Mouse (Mus musculus) MEL (cell line): Measurements from ENCODE around the gene Tsg101. TPM values are rescaled to one million over a fixed set of nuclear protein-coding genes. Genes with fewer than 3 reads are reported as not detected.

Source experiments
- DNase-seq: peaks from one replicate; pipeline ENCODE4 v3.0.0; 2011; ENCODE audit warnings: low read depth, low spot score
- H3K27ac ChIP-seq: 2 replicates; pipeline ENCODE4 v1.5.1; 2012; ENCODE audit warnings: low read depth, mild to moderate bottlenecking, control low read depth, low read length, moderate library complexity; ENCODE audit not compliant: control insufficient read depth
- H3K27me3 ChIP-seq, 2 experiments: fragments of 150-350 bp in 1 of 2; sonication (generic) in 1 of 2; 2 replicates each; pipeline ENCODE4 v1.6.1; 2012; ENCODE audit warnings: low read length in 2 of 2, mild to moderate bottlenecking in 2 of 2, improper control_type of control experiment in 1 of 2, moderate library complexity in 1 of 2; ENCODE audit not compliant: insufficient read depth in 2 of 2, control insufficient read depth in 1 of 2
- H3K36me3 ChIP-seq, 2 experiments: 2 replicates each; pipeline ENCODE4 v1.6.1; 2012 to 2014; ENCODE audit warnings: low read length in 2 of 2, improper control_type of control experiment in 1 of 2, inconsistent platforms in 1 of 2, mild to moderate bottlenecking in 1 of 2; ENCODE audit not compliant: insufficient read depth in 2 of 2, control insufficient read depth in 1 of 2
- H3K4me1 ChIP-seq, 2 experiments: fragments of 150-350 bp in 1 of 2; sonication (generic) in 1 of 2; 2 replicates each; pipeline ENCODE4 v1.6.1; 2012; ENCODE audit warnings: low read length in 2 of 2, improper control_type of control experiment in 1 of 2, mild to moderate bottlenecking in 1 of 2; ENCODE audit not compliant: insufficient read depth in 2 of 2, control insufficient read depth in 1 of 2
- H3K4me3 ChIP-seq, 2 experiments: fragments of 150-350 bp in 1 of 2; sonication (generic) in 1 of 2; 2 replicates each; pipeline ENCODE4 v1.5.1; 2012; ENCODE audit warnings: low read depth in 2 of 2, low read length in 2 of 2, mild to moderate bottlenecking in 2 of 2, moderate library complexity in 2 of 2, control low read depth in 1 of 2, improper control_type of control experiment in 1 of 2; ENCODE audit not compliant: control insufficient read depth in 1 of 2, insufficient read depth in 1 of 2
- H3K79me2 ChIP-seq: 2 replicates; pipeline ENCODE4 v1.6.1; 2012; ENCODE audit warnings: mild to moderate bottlenecking, low read length, moderate library complexity; ENCODE audit not compliant: control insufficient read depth, poor library complexity, insufficient read depth
- H3K9ac ChIP-seq: 2 replicates; pipeline ENCODE4 v1.6.1; 2012; ENCODE audit warnings: low read depth, mild to moderate bottlenecking, control low read depth, low read length, moderate library complexity; ENCODE audit not compliant: control insufficient read depth, poor library complexity, severe bottlenecking
- H3K9me3 ChIP-seq: fragments of 150-350 bp; sonication (generic); replicated peaks from 2 replicates; pipeline ENCODE4 v1.6.1; 2012; ENCODE audit warnings: mild to moderate bottlenecking, low read length, improper control_type of control experiment, moderate library complexity; ENCODE audit not compliant: insufficient read depth
- BHLHE40 ChIP-seq: IDR thresholded peaks from 2 replicates; pipeline ENCODE4 v1.6.1; 2012; ENCODE audit warnings: low read depth, mild to moderate bottlenecking, inconsistent platforms, low read length, improper control_type of control experiment, borderline replicate concordance
- CHD1 ChIP-seq: IDR thresholded peaks from 2 replicates; pipeline ENCODE4 v1.6.1; 2012; ENCODE audit warnings: low read depth, mild to moderate bottlenecking, inconsistent platforms, low read length, improper control_type of control experiment
- CHD2 ChIP-seq: IDR thresholded peaks from 2 replicates; pipeline ENCODE4 v1.6.1; 2011; ENCODE audit warnings: low read length, improper control_type of control experiment
- CTCF ChIP-seq, 3 experiments: IDR thresholded peaks in 2 of 3; conservative IDR thresholded peaks in 1 of 3; 2 replicates each; pipeline ENCODE4 v1.5.1; 2011 to 2012; ENCODE audit warnings: low read length in 3 of 3, low read depth in 2 of 3, mild to moderate bottlenecking in 2 of 3, improper control_type of control experiment in 1 of 3, inconsistent platforms in 1 of 3, mixed read lengths in 1 of 3, moderate library complexity in 1 of 3; ENCODE audit not compliant: control insufficient read depth in 1 of 3, insufficient read depth in 1 of 3, poor library complexity in 1 of 3, severe bottlenecking in 1 of 3
- ELF1 ChIP-seq: IDR thresholded peaks from 2 replicates; pipeline ENCODE4 v1.6.1; 2014; ENCODE audit warnings: low read depth, mild to moderate bottlenecking, inconsistent platforms, low read length, improper control_type of control experiment, moderate library complexity
- ETS1 ChIP-seq: IDR thresholded peaks from 2 replicates; pipeline ENCODE4 v1.6.1; 2012; ENCODE audit warnings: low read depth, mild to moderate bottlenecking, inconsistent platforms, low read length, improper control_type of control experiment, moderate library complexity
- GABPA ChIP-seq: IDR thresholded peaks from 2 replicates; pipeline ENCODE4 v1.6.1; 2012; ENCODE audit warnings: low read depth, mild to moderate bottlenecking, inconsistent platforms, low read length, improper control_type of control experiment, moderate library complexity
- GATA1 ChIP-seq: IDR thresholded peaks from 2 replicates; pipeline ENCODE4 v1.6.1; 2011; ENCODE audit warnings: low read depth, low read length, improper control_type of control experiment
- HCFC1 ChIP-seq: IDR thresholded peaks from 2 replicates; pipeline ENCODE4 v1.6.1; 2012; ENCODE audit warnings: low read depth, mild to moderate bottlenecking, inconsistent platforms, low read length, improper control_type of control experiment, moderate library complexity
- MAX ChIP-seq: IDR thresholded peaks from 2 replicates; pipeline ENCODE4 v1.6.1; 2011; ENCODE audit warnings: low read length, improper control_type of control experiment
- MAZ ChIP-seq: IDR thresholded peaks from 2 replicates; pipeline ENCODE4 v1.6.1; 2012; ENCODE audit warnings: low read depth, mild to moderate bottlenecking, inconsistent platforms, low read length, improper control_type of control experiment
- MXI1 ChIP-seq: IDR thresholded peaks from 2 replicates; pipeline ENCODE4 v1.6.1; 2011; ENCODE audit warnings: mild to moderate bottlenecking, low read depth, low read length, improper control_type of control experiment
- MYC ChIP-seq: IDR thresholded peaks from 2 replicates; pipeline ENCODE4 v1.6.1; 2011; ENCODE audit warnings: low read depth, mild to moderate bottlenecking, low read length, improper control_type of control experiment, moderate library complexity
- NELFE ChIP-seq: IDR thresholded peaks from 2 replicates; pipeline ENCODE4 v1.6.1; 2011; ENCODE audit warnings: low read depth, low read length, improper control_type of control experiment
- POLR2A ChIP-seq, 2 experiments: IDR thresholded peaks; 2 replicates each; pipeline ENCODE4 v1.6.1; 2011 to 2012; ENCODE audit warnings: low read length in 2 of 2, mild to moderate bottlenecking in 2 of 2, control low read depth in 1 of 2, improper control_type of control experiment in 1 of 2, low read depth in 1 of 2, moderate library complexity in 1 of 2; ENCODE audit not compliant: control insufficient read depth in 1 of 2, insufficient read depth in 1 of 2, poor library complexity in 1 of 2
- POLR2AphosphoS2 ChIP-seq: IDR thresholded peaks from 2 replicates; pipeline ENCODE4 v1.6.1; 2011; ENCODE audit warnings: low read length, improper control_type of control experiment
- RCOR1 ChIP-seq: IDR thresholded peaks from 2 replicates; pipeline ENCODE4 v1.6.1; 2012; ENCODE audit warnings: low read depth, mild to moderate bottlenecking, inconsistent platforms, low read length, improper control_type of control experiment
- SIN3A ChIP-seq: IDR thresholded peaks from 2 replicates; pipeline ENCODE4 v1.6.1; 2012; ENCODE audit warnings: low read length, improper control_type of control experiment, inconsistent platforms
- SMC3 ChIP-seq: IDR thresholded peaks from 2 replicates; pipeline ENCODE4 v1.6.1; 2011; ENCODE audit warnings: low read depth, low read length, improper control_type of control experiment
- TBP ChIP-seq: IDR thresholded peaks from 2 replicates; pipeline ENCODE4 v1.8.0; 2011; ENCODE audit warnings: low read depth, low read length, improper control_type of control experiment
- TCF12 ChIP-seq: IDR thresholded peaks from 2 replicates; pipeline ENCODE4 v1.6.1; 2014; ENCODE audit warnings: low read depth, mild to moderate bottlenecking, inconsistent platforms, low read length, improper control_type of control experiment, moderate library complexity
- USF1 ChIP-seq: IDR thresholded peaks from 2 replicates; pipeline ENCODE4 v1.6.1; 2014; ENCODE audit warnings: low read depth, mild to moderate bottlenecking, inconsistent platforms, low read length, improper control_type of control experiment, moderate library complexity
- ZMIZ1 ChIP-seq: IDR thresholded peaks from 2 replicates; pipeline ENCODE4 v1.6.1; 2012; ENCODE audit warnings: low read depth, mild to moderate bottlenecking, inconsistent platforms, low read length, improper control_type of control experiment, moderate library complexity
- ZNF384 ChIP-seq: IDR thresholded peaks from 2 replicates; pipeline ENCODE4 v1.6.1; 2012; ENCODE audit warnings: low read depth, mild to moderate bottlenecking, inconsistent platforms, low read length, improper control_type of control experiment
- polyA plus RNA-seq, 2 experiments: library from polyadenylated mRNA; stranded (reverse) in 1 of 2; unstranded in 1 of 2; fragments of >175 nt in 1 of 2; fragments of >200 nt in 1 of 2; gene quantifications; 2 replicates each; pipeline versions ENCODE4 v1.2.1 to v1.2.4; 2012; ENCODE audit warnings: low replicate concordance in 2 of 2, low read depth in 1 of 2; ENCODE audit not compliant: insufficient read length in 2 of 2, insufficient read depth in 1 of 2, missing spikeins in 1 of 2
- total RNA-seq: library from RNA; depleted of rRNA; stranded (reverse); fragments of 300-350 nt; gene quantifications from 2 replicates; pipeline ENCODE4 v1.2.3, GENCODE M21; 2012

Gene Tsg101
- total and polyA plus RNA-seq, 3 experiments, result 25.3 to 88.9 TPM; not detected in 1

- Histone ChIP-seq H3K9me3 (no peaks in the 10 kb centered on the region), H3K4me3 (peak overlapping the region; percentile 15 to 40; a peak in 2 of 4 replicates), H3K9ac (no peak overlapping the region; the same call in 1 of the 2 replicates), H3K27ac (no peak overlapping the region), H3K79me2 (no peaks in the 10 kb centered on the region), H3K36me3 (peaks cover 0 to 24% of the 10 kb centered on the region in 2 experiments; a peak in 3 of 4 replicates), H3K4me1 (peaks cover 17 to 26% of the 10 kb centered on the region in 2 experiments), H3K27me3 (no peaks in the 10 kb centered on the region; a peak in 1 of 4 replicates)
- no peak for TF ChIP-seq MAZ
- no peak for TF ChIP-seq SIN3A
- no peak for TF ChIP-seq ELF1
- TF ChIP-seq GATA1, result no peak
- TF ChIP-seq USF1, result no peak
- no peak for TF ChIP-seq CTCF (IDR thresholded peaks at IDR 0.05 in 2 of 3, conservative IDR thresholded peaks at IDR 0.05 in 1 of 3; ENCODE audit: control insufficient read depth in 1 of 3, insufficient read depth in 1 of 3, low read depth in 2 of 3, low read length in 3 of 3, poor library complexity in 1 of 3, severe bottlenecking in 1 of 3)
- no peak for TF ChIP-seq ZNF384
- no peak for TF ChIP-seq CHD2
- TF ChIP-seq BHLHE40, result no peak
- TF ChIP-seq POLR2A (IDR thresholded peaks at IDR 0.05; ENCODE audit: control insufficient read depth in 1 of 2, insufficient read depth in 1 of 2, low read depth in 1 of 2, low read length in 2 of 2, poor library complexity in 1 of 2), result no peak
- TF ChIP-seq POLR2AphosphoS2, result no peak
- TF ChIP-seq MYC, result no peak
- TF ChIP-seq TBP, result no peak
- no peak for TF ChIP-seq ZMIZ1
- TF ChIP-seq SMC3, result no peak
- DNase-seq, result peak; percentile 14
Observed at GRCm38 (mm10) chr7:46958853-46959252, 39.1 kb upstream of the Tsg101 start.

DNA sequence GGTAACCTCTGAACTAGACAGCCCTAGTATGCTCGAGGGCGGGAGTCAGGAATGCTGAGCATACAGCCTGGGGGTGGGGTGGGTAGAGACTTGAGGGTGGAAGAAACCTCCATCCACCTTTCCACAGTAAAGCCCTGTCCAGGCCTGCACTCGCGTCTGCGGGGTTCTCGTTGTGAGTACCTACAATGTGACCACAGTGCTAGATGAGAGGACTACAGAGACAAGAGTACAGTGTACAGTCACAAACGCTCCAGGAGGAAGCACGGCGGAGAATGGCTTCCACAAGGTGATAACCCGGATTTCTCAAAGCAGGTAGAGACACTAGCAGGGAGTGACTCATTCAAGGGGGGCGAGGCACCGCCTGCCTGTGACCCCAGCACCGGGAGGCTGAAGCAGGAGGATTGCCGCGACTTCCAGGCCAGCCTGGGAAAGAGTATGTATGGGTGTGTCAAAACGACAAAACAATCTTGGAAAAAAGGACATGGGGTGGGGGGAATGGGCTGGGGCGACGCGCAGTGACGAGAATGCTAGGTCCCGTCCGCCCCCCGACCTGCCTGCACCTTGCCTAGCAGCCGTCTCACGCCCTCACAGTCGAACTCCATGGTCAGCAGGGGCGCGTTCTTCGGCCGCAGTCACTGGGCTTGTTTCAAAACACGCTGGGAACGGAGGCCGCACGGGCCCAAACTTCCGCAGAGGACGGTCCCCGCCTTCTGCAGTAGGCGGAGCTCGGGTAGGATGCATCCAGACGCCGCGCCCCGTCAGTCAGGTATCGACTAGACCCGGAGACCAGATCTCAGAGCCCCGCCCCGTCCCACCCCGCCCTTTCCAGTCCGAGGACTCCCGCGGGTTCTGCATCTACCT, 38.3 kb upstream of the Tsg101 start, which contains the start of gene Uevld:
TSS of gene Uevld (minus strand) at position 697 of the 861 bp plus-strand sequence.
- H3K27me3 ChIP-seq, result no peaks in the 10 kb centered on the region; a peak in 1 of 4 replicates
- H3K27ac ChIP-seq, result no peak within 1 kb of the TSS
- H3K4me3 ChIP-seq, result peak within 1 kb of the TSS; percentile 63 to 96
- no peaks in the 10 kb centered on the region for H3K9me3 ChIP-seq
- H3K4me1 ChIP-seq, result peaks cover 17 to 22% of the 10 kb centered on the region in 2 experiments
- peak; percentile 91 for TF ChIP-seq SIN3A
- no peak for TF ChIP-seq GABPA
- 0 out of 2 replicates have a peak, but pooled peaks have one; percentile 32 for TF ChIP-seq POLR2AphosphoS2
- no peak for TF ChIP-seq CHD1
- no peak for TF ChIP-seq ZMIZ1
- TF ChIP-seq MAX, result peak; percentile 51; the same call in 1 of the 2 replicates
- TF ChIP-seq ELF1, result peak; percentile 53; the same call in 1 of the 2 replicates
- peak; percentile 46 to 60; a peak in 1 of 4 replicates for TF ChIP-seq POLR2A (IDR thresholded peaks at IDR 0.05; ENCODE audit: control insufficient read depth in 1 of 2, insufficient read depth in 1 of 2, low read depth in 1 of 2, low read length in 2 of 2, poor library complexity in 1 of 2)
- no peak for TF ChIP-seq ZNF384
- peak; percentile 78 for TF ChIP-seq HCFC1
- peak; percentile 86 for TF ChIP-seq MXI1
- no peak for TF ChIP-seq USF1
- TF ChIP-seq RCOR1, result no peak
- TF ChIP-seq ETS1, result peak; percentile 39; the same call in 1 of the 2 replicates
- 0 out of 2 replicates have a peak, but pooled peaks have one; percentile 42 for TF ChIP-seq MAZ
- TF ChIP-seq NELFE, result 0 out of 2 replicates have a peak, but pooled peaks have one; percentile 53
- 0 out of 2 replicates have a peak, but pooled peaks have one; percentile 30 for TF ChIP-seq TCF12
- H3K9ac ChIP-seq, result peak within 1 kb of the TSS; percentile 63
- peaks cover 2 to 23% of the 10 kb centered on the region in 2 experiments; a peak in 3 of 4 replicates for H3K36me3 ChIP-seq
- H3K79me2 ChIP-seq, result no peaks in the 10 kb centered on the region
- DNase-seq, result peak; percentile 94
